Mouse (Mus musculus): ENCODE measurements around the gene Tmem86a. TPM values are rescaled to one million over a fixed set of nuclear protein-coding genes. Genes with fewer than 3 reads are reported as not detected.

Tmem86a gene
- polyA plus RNA-seq, 1 experiment from 2014 or later: 12.3 TPM

DNA sequence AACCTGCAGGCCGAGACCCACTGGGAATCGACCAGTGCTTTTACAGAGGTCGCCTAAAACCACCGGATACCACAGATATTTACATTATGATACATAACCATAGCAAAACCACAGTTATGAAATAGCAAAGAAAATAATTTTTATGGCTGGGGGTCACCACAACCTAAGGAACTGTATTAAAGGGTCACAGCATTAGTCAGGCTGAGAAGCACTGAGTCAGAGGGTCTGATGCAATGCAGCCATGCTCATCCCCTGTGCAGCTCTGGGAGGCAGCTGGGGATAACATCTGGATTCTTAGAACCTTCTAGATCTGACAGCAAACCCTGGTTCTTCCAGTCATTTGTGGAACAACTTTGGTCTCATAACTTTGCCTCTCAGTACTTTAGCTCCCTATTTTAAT lies 19.0 kb upstream of the Tmem86a start:
- H3K4me1 ChIP-seq (ENCODE audit: control insufficient read depth, insufficient read depth, low read length): no peaks in the 10 kb centered on the region
- H3K9me3 ChIP-seq (replicated peaks; ENCODE audit: control insufficient read depth, low read length): no peaks in the 10 kb centered on the region
- DNase-seq (ENCODE audit: low spot score): no peak
- no peak for ATAC-seq (replicated peaks; ENCODE audit: insufficient number of reproducible peaks, low FRiP score, low TSS enrichment, low read depth)
- H3K4me3 ChIP-seq (ENCODE audit: low read depth, low read length): no peak overlapping the region
- no peak overlapping the region for H3K27ac ChIP-seq (replicated peaks; ENCODE audit: low read depth, low read length)
- H3K27me3 ChIP-seq (ENCODE audit: control insufficient read depth, insufficient read depth, low read length): no peaks in the 10 kb centered on the region
- WGBS: 85% methylated on average over 4 of the region's 4 CpGs
- H3K4me2 ChIP-seq (ENCODE audit: low read depth, low read length): no peak overlapping the region
- H3K36me3 ChIP-seq (replicated peaks; ENCODE audit: control insufficient read depth, insufficient read depth, low read depth, low read length): no peaks in the 10 kb centered on the region
- H3K9ac ChIP-seq (replicated peaks; ENCODE audit: low read length): no peak overlapping the region

- no peaks in the 10 kb centered on the region for H3K36me3 ChIP-seq (replicated peaks; ENCODE audit: control insufficient read depth, insufficient read depth, low read depth, low read length)
- WGBS: 84% methylated on average over 4 of the region's 4 CpGs
- no peaks in the 10 kb centered on the region for H3K4me1 ChIP-seq (ENCODE audit: control insufficient read depth, insufficient read depth, low read length)
- no peak overlapping the region for H3K27ac ChIP-seq (replicated peaks; ENCODE audit: low read depth, low read length)
- H3K4me3 ChIP-seq (ENCODE audit: low read depth, low read length): no peak overlapping the region
- no peaks in the 10 kb centered on the region for H3K27me3 ChIP-seq (ENCODE audit: control insufficient read depth, insufficient read depth, low read length)
- no peak overlapping the region for H3K4me2 ChIP-seq (ENCODE audit: low read depth, low read length)
- H3K9me3 ChIP-seq (replicated peaks; ENCODE audit: control insufficient read depth, low read length): no peaks in the 10 kb centered on the region
- ATAC-seq (replicated peaks; ENCODE audit: insufficient number of reproducible peaks, low FRiP score, low TSS enrichment, low read depth): no peak
- H3K9ac ChIP-seq (replicated peaks; ENCODE audit: low read length): no peak overlapping the region
- no peak for DNase-seq (ENCODE audit: low spot score)
Observed at GRCm38 (mm10) chr7:47034785-47035384, 15.5 kb upstream of the Tmem86a start.

DNA sequence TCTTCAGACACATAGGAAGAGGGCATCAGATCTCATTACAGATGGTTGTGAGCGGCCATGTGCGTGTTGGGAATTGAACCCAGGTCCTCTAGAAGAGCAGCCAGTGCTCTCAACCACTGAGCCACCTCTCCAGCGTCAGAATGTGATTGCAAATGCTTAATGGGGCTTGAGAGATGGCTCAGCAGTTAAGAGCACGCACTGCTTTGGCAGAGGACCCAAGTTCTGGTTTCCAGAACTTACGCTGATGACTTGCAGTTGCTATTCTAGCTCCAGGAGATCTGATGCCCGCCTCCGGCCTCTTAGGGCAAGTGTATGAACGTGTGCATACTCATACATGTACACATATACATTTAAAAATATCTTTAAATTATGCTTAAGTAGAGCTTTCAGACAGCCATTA lies 15.0 kb upstream of the Tmem86a start:
- WGBS: 83% methylated on average over 8 of the region's 8 CpGs
- no peak overlapping the region for H3K27ac ChIP-seq (replicated peaks; ENCODE audit: low read depth, low read length)
- no peak for ATAC-seq (replicated peaks; ENCODE audit: insufficient number of reproducible peaks, low FRiP score, low TSS enrichment, low read depth)

DNA sequence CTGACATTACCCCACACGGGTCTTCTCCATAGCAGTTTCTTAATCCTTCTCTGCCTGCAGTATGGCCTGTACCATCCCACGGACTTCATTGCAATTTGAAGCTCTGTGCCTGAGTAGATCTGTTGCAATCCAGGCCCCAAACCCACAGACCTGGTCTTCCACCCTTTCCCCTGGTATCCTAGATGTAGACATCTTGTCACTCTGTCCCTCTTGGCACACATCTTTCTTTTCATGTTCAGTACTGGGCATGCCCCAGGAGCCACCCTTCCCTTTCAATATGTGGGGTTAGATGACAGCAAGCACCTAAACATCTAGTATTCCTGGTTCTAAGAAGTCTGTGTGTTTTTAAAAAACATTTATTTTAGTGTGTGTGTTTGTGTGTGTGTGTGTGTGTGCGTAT lies 8.7 kb upstream of the Tmem86a start:
- Histone ChIP-seq H3K9me3 (replicated peaks; ENCODE audit: control insufficient read depth, low read length) (no peaks in the 10 kb centered on the region), H3K4me2 (ENCODE audit: low read depth, low read length) (no peak overlapping the region)

More for the DNA sequence above, 15.0 kb upstream of the Tmem86a start:
- DNase-seq (ENCODE audit: low spot score): no peak
- no peaks in the 10 kb centered on the region for H3K36me3 ChIP-seq (replicated peaks; ENCODE audit: control insufficient read depth, insufficient read depth, low read depth, low read length)
- H3K4me1 ChIP-seq (ENCODE audit: control insufficient read depth, insufficient read depth, low read length): no peaks in the 10 kb centered on the region
- no peaks in the 10 kb centered on the region for H3K9me3 ChIP-seq (replicated peaks; ENCODE audit: control insufficient read depth, low read length)
- H3K4me2 ChIP-seq (ENCODE audit: low read depth, low read length): no peak overlapping the region
- H3K4me3 ChIP-seq (ENCODE audit: low read depth, low read length): no peak overlapping the region
- no peak overlapping the region for H3K9ac ChIP-seq (replicated peaks; ENCODE audit: low read length)
- H3K27me3 ChIP-seq (ENCODE audit: control insufficient read depth, insufficient read depth, low read length): no peaks in the 10 kb centered on the region

DNA sequence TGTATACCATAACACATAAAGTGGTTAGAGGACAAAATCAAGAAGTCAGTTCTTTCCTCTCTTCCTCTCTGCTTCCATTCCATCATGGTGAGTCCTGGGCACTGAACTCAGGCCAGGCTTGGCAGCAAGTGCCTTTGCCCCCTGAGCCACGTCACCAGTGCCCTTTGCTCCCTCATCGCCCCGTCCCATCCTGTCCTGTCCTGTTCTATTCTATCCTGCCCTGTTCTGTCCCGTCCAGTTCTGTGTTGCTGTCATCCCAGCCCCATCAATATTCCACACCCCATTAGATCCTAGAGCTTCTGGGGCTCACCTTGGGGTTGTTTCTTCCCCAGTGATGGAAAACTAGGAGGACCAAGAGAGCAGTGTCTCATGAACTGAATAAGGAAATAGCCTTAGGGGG lies 8.3 kb upstream of the Tmem86a start:
- 63% methylated on average over 4 of the region's 4 CpGs for WGBS
- ATAC-seq (replicated peaks; ENCODE audit: insufficient number of reproducible peaks, low FRiP score, low TSS enrichment, low read depth) (no peak), DNase-seq (ENCODE audit: low spot score) (no peak)
- Histone ChIP-seq H3K27ac (replicated peaks; ENCODE audit: low read depth, low read length) (no peak overlapping the region), H3K4me3 (ENCODE audit: low read depth, low read length) (no peak overlapping the region), H3K9me3 (replicated peaks; ENCODE audit: control insufficient read depth, low read length) (no peaks in the 10 kb centered on the region), H3K9ac (replicated peaks; ENCODE audit: low read length) (no peak overlapping the region), H3K4me2 (ENCODE audit: low read depth, low read length) (no peak overlapping the region), H3K4me1 (ENCODE audit: control insufficient read depth, insufficient read depth, low read length) (no peaks in the 10 kb centered on the region), H3K27me3 (ENCODE audit: control insufficient read depth, insufficient read depth, low read length) (no peaks in the 10 kb centered on the region), H3K36me3 (replicated peaks; ENCODE audit: control insufficient read depth, insufficient read depth, low read depth, low read length) (no peaks in the 10 kb centered on the region)

More for the DNA sequence above, 8.7 kb upstream of the Tmem86a start:
- DNase-seq (ENCODE audit: low spot score) (no peak), ATAC-seq (replicated peaks; ENCODE audit: insufficient number of reproducible peaks, low FRiP score, low TSS enrichment, low read depth) (no peak)
- no peaks in the 10 kb centered on the region for H3K27me3 ChIP-seq (ENCODE audit: control insufficient read depth, insufficient read depth, low read length)
- H3K9ac ChIP-seq (replicated peaks; ENCODE audit: low read length): no peak overlapping the region
- no peaks in the 10 kb centered on the region for H3K4me1 ChIP-seq (ENCODE audit: control insufficient read depth, insufficient read depth, low read length)
- no peaks in the 10 kb centered on the region for H3K36me3 ChIP-seq (replicated peaks; ENCODE audit: control insufficient read depth, insufficient read depth, low read depth, low read length)
- no peak overlapping the region for H3K4me3 ChIP-seq (ENCODE audit: low read depth, low read length)
- 81% methylated on average over 3 of the region's 3 CpGs for WGBS
- no peak overlapping the region for H3K27ac ChIP-seq (replicated peaks; ENCODE audit: low read depth, low read length)

- Histone ChIP-seq H3K4me1 (ENCODE audit: control insufficient read depth, insufficient read depth, low read length) (no peaks in the 10 kb centered on the region), H3K9me3 (replicated peaks; ENCODE audit: control insufficient read depth, low read length) (no peaks in the 10 kb centered on the region), H3K36me3 (replicated peaks; ENCODE audit: control insufficient read depth, insufficient read depth, low read depth, low read length) (no peaks in the 10 kb centered on the region), H3K9ac (replicated peaks; ENCODE audit: low read length) (no peak overlapping the region), H3K27me3 (ENCODE audit: control insufficient read depth, insufficient read depth, low read length) (no peaks in the 10 kb centered on the region), H3K27ac (replicated peaks; ENCODE audit: low read depth, low read length) (no peak overlapping the region), H3K4me3 (ENCODE audit: low read depth, low read length) (no peak overlapping the region), H3K4me2 (ENCODE audit: low read depth, low read length) (no peak overlapping the region)
- DNase-seq (ENCODE audit: low spot score) (peak; percentile 15), ATAC-seq (replicated peaks; ENCODE audit: insufficient number of reproducible peaks, low FRiP score, low TSS enrichment, low read depth) (no peak)
- WGBS: 24% methylated on average over 6 of the region's 6 CpGs
Observed at GRCm38 (mm10) chr7:47042823-47043490, 7.4 kb upstream of the Tmem86a start.

GRCm38 (mm10) chr7:47050766-47051165 lies 365 bp downstream of the Tmem86a start:
- peak; percentile 75 for ATAC-seq (replicated peaks; ENCODE audit: insufficient number of reproducible peaks, low FRiP score, low TSS enrichment, low read depth)
- DNase-seq (ENCODE audit: low spot score): peak; percentile 48
- no peaks in the 10 kb centered on the region for H3K36me3 ChIP-seq (replicated peaks; ENCODE audit: control insufficient read depth, insufficient read depth, low read depth, low read length)
- H3K4me3 ChIP-seq (ENCODE audit: low read depth, low read length): peak overlapping the region; percentile 82
- no peaks in the 10 kb centered on the region for H3K27me3 ChIP-seq (ENCODE audit: control insufficient read depth, insufficient read depth, low read length)
- under 1% methylated on average over 34 of the region's 34 CpGs for WGBS
- peaks cover 3% of the 10 kb centered on the region for H3K4me1 ChIP-seq (ENCODE audit: control insufficient read depth, insufficient read depth, low read length)
- H3K27ac ChIP-seq (replicated peaks; ENCODE audit: low read depth, low read length): peak overlapping the region; percentile 88
- H3K4me2 ChIP-seq (ENCODE audit: low read depth, low read length): peak overlapping the region; percentile 75
- H3K9ac ChIP-seq (replicated peaks; ENCODE audit: low read length): peak overlapping the region; percentile 81
- H3K9me3 ChIP-seq (replicated peaks; ENCODE audit: control insufficient read depth, low read length): no peaks in the 10 kb centered on the region

DNA sequence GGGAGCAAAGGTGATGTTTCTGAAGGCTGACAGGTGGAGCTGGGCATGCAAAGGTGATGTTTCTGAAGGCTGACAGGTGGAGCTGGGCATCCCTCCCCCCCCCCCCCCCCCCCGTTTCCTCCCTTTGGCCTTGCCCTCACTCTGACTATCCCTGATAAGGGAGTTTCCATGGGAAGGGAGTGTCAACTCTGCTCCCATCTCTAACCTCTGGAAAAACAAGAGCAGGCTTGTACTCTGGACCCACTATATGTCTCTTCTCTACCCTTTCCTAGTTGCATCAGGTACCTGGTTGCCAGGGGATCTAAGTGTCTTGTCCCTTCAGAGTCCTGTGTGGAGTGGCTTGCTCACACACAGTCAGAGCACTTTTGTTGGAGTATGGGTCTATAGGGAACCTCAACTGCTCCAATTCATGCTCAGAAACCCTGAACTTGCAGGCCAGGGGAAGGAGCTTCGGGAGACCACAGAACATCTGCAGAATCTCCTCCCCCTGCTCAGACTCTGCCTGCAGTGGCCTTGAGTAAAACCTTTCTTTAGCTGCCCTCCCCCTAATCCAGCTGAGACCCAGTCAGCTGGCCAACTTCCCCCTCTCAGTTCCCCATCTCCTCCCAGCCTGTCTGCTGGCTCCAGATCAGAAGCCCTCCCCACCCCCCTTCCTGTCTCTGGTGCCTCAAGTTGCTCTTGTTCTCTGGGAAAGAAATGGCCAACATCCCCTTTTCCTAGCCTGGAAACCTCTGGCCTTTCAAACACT lies 1.2 kb downstream of the Tmem86a start:
- DNase-seq (ENCODE audit: low spot score): peak; percentile 35
- WGBS: 16% methylated on average over 2 of the region's 2 CpGs

More for the DNA sequence above, 1.2 kb downstream of the Tmem86a start:
- Histone ChIP-seq H3K36me3 (replicated peaks; ENCODE audit: control insufficient read depth, insufficient read depth, low read depth, low read length) (no peaks in the 10 kb centered on the region), H3K27me3 (ENCODE audit: control insufficient read depth, insufficient read depth, low read length) (no peaks in the 10 kb centered on the region), H3K4me1 (ENCODE audit: control insufficient read depth, insufficient read depth, low read length) (peaks cover 3% of the 10 kb centered on the region), H3K9me3 (replicated peaks; ENCODE audit: control insufficient read depth, low read length) (no peaks in the 10 kb centered on the region), H3K4me2 (ENCODE audit: low read depth, low read length) (peak overlapping the region; percentile 75), H3K4me3 (ENCODE audit: low read depth, low read length) (peak overlapping the region; percentile 82), H3K27ac (replicated peaks; ENCODE audit: low read depth, low read length) (no peak overlapping the region; the same call in 1 of the 2 replicates), H3K9ac (replicated peaks; ENCODE audit: low read length) (no peak overlapping the region; the same call in 1 of the 2 replicates)
- ATAC-seq (replicated peaks; ENCODE audit: insufficient number of reproducible peaks, low FRiP score, low TSS enrichment, low read depth): no peak

Measured in embryonic facial prominence, embryonic 11.5 days (tissue).